Mouse (Mus musculus) right cerebral cortex, postnatal 25 days (tissue): ENCODE measurements around the gene Gm14418.
"Not testable (repeated sequence)": the region's sequence is repeated elsewhere in the genome, so short reads cannot be mapped to it uniquely, and the experiment has no call there.

Experiments
- DNase-seq: peaks from one replicate; pipeline ENCODE4 v3.0.0; 2022

Gm14418 gene

GRCm38 (mm10) chr2:177398096-177398495 is at the start of gene Gm14418:
TSS of gene Gm14418 (minus strand) at chr2:177398320.
- DNase-seq, result not testable (repeated sequence)
